Mouse (Mus musculus): ENCODE data around the gene Gpr155.

Gpr155 gene

GRCm38 (mm10) chr2:73317426-73317825 lies 68.9 kb downstream of the Gpr155 start:
- DNase-seq = no peak

GRCm38 (mm10) chr2:73314311-73314710 lies 72.1 kb downstream of the Gpr155 start:
- no peak for DNase-seq

GRCm38 (mm10) chr2:73313117-73313501 lies 73.3 kb downstream of the Gpr155 start:
- peak; percentile 11 for DNase-seq

- peak; percentile 94 for DNase-seq
Observed at GRCm38 (mm10) chr2:73312152-73313116, 73.9 kb downstream of the Gpr155 start, which contains the start of the genes Scrn3 and Cir1. Gene Scrn3, plus strand, starts transcription at chr2:73312601. Gene Cir1, minus strand, starts transcription at chr2:73312701.

- no peak for DNase-seq
Observed at GRCm38 (mm10) chr2:73306006-73306405, 80.4 kb downstream of the Gpr155 start.

- DNase-seq = no peak
Observed at GRCm38 (mm10) chr2:73304506-73304905, 81.9 kb downstream of the Gpr155 start.

- DNase-seq = no peak
Observed at GRCm38 (mm10) chr2:73302722-73303121, 83.7 kb downstream of the Gpr155 start.

GRCm38 (mm10) chr2:73301979-73302378 lies 84.4 kb downstream of the Gpr155 start:
- no peak for DNase-seq

GRCm38 (mm10) chr2:73298841-73299240 lies 87.5 kb downstream of the Gpr155 start:
- DNase-seq = no peak

GRCm38 (mm10) chr2:73298154-73298553 lies 88.2 kb downstream of the Gpr155 start:
- no peak for DNase-seq

GRCm38 (mm10) chr2:73295023-73295422 lies 91.3 kb downstream of the Gpr155 start:
- no peak for DNase-seq
